Mouse (Mus musculus) gastrocnemius, postnatal 10 days (tissue): ENCODE results near the gene Gm15319. TPM values are rescaled to one million over a fixed set of nuclear protein-coding genes. Genes with fewer than 3 reads are reported as not detected.
"Not testable (repeated sequence)": the region's sequence is repeated elsewhere in the genome, so short reads cannot be mapped to it uniquely, and the experiment has no call there.

ENCODE experiments used
- DNase-seq: peaks from one replicate; pipeline ENCODE4 v3.0.0; 2021; ENCODE audit warnings: mixed read lengths
- total RNA-seq, 2 experiments: library from RNA; stranded (reverse); gene quantifications; 2 replicates each; pipeline ENCODE4 v1.2.3; 2021

Gene Gm15319
- total RNA-seq, 2 experiments from 2014 or later = 0.09 TPM; not detected in 1

- peak; percentile 20 for DNase-seq
Measured at GRCm38 (mm10) chr8:20297939-20298505, 65.0 kb downstream of the Gm15319 start.

DNA sequence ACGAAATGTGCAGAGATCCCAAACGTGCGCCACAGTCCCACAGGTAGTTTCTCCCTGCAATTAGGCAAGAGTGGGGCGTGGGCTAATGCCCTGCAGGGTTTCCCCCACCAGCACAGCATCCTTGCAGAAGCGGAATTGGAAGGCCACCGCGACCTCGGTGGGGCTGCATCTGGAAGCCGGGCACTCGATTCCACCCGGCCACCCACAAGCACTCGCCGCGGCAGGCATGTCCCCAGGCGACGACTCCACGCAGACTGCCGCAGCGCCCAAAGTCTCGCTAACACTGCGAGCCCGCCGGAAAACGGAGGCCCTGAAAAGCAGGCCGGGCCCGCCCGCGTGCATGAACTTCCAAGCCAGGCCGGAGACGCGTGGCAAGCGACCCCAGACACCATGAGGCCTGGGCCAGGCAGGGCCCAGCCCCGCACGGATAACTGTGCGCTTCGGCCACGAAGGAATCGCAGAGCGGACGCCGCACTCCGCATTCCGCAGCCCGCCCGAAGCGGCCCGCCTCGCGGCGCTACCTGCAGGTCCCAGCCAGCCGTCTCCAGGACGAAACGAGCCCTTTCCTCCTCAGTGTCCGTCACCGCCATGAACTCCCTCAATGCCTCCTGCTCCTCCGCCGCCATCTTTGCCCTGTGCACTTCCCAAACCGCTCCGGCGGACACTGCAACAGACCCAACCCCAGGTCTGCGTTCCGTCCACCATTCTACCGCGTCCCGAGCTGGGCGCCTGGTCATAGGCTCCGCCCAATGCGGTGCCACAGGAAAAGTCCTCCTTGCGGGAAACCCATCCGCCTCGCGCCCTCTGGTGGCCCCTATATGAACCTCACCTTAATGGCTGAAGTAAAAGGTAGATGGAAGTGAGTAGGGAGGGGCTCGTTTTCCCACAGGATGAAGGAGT lies 66.0 kb downstream of the Gm15319 start:
- peak; percentile 67 for DNase-seq

- DNase-seq = not testable (repeated sequence)
Measured at GRCm38 (mm10) chr8:20295881-20296280, 67.1 kb downstream of the Gm15319 start.

DNA sequence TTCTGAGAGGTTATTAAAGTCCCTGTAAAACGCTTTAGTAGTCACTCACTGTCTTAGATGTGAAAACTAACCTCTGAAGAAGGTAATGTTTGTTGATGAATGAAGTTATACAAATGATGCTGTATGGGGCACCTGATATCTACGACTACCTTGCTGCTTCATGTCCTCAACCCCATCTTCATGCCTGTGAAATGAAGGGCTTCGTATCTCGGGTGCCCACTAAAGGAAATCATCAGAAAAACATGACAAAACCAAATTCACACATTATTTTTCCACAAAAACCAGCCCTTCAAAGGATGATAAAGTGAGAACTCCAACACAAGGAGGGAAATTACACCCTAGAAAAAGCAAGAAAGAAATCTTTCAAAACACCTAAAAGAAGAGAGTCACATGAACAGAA lies 68.2 kb downstream of the Gm15319 start:
- DNase-seq = peak; percentile 9

GRCm38 (mm10) chr8:20293966-20294365 lies 69.0 kb downstream of the Gm15319 start:
- not testable (repeated sequence) for DNase-seq

DNA sequence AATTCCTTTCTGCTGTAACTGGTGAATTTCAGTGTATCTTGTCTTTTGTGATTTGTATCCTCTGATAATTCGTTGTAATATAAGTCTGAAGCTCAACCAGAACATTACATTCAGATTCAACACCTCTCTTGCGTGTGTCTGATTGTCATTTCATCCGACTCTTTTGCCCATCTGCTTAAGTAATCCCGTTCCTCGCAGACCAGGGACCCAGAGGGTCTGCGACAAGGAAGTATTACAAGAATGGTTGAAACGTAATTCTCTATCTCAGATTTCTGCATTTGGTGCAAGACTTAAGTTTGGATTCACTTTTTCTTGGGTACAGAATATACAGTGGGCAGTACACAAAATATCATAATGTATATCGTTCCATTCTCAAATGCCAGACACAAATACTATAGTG lies 73.0 kb downstream of the Gm15319 start:
- not testable (repeated sequence) for DNase-seq

DNA sequence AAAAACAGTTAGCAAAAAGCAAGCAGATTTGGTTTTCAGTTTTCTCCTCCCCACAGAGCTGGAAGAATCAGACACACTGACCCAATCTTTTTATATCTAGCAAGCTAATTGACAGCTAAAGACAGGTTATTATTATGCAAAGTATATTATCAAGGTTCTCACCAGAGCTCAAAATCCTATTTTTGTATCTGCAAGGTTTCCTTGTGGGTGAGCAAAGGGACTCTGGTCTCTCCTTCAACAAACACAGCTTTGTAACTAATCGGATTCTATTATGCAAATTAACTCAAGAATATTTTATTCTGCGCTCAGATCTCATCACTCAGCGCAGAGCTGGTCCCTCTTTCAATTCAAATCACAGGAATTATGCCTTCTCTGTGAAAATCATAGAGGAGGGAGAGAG lies 74.1 kb downstream of the Gm15319 start:
- DNase-seq = not testable (repeated sequence)

DNA sequence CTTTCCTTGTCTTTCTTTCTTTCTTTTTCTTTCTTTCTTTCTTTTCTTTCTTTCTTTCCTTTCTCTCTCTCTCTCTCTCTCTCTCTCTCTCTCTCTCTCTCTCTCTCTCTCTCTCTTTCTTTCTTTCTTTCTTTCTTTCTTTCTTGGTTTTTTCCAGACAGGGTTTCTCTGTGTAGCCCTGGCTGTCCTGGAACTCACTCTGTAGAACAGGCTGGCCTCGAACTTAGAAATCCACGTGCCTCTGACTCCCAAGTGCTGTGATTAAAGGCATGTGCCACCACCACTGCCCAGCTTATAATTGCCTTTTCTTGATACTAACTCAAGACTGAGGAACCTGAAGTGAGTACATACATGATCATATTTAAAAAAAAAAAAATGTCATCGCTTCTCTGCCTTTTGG lies 75.3 kb downstream of the Gm15319 start:
- DNase-seq = not testable (repeated sequence)
